Mouse (Mus musculus) embryonic facial prominence, embryonic 12.5 days (tissue): ENCODE measurements at regions not wholly inside any gene's neighbourhood (a gene's known extent, or its start where the extent isn't known, plus 50 kb on each side); places are given as distances from the start of the nearest gene placed in this dataset.

ENCODE experiments used
- ATAC-seq: fragments of 200-750 bp; cut with Nextera tagmentation; 2 replicates; pipeline ENCODE4 v1.8.0; 2017; ENCODE audit not compliant: insufficient number of reproducible peaks, insufficient read depth, low FRiP score, low TSS enrichment
- H3K27ac ChIP-seq: fragments of 300-500 bp; sonication (generic); 2 replicates; pipeline ENCODE4 v1.5.1; 2016; ENCODE audit warnings: mild to moderate bottlenecking
- H3K27me3 ChIP-seq: fragments of 300-500 bp; sonication (generic); 2 replicates; pipeline ENCODE4 v1.6.1; 2016; ENCODE audit warnings: mild to moderate bottlenecking, moderate library complexity
- H3K36me3 ChIP-seq: fragments of 300-500 bp; sonication (generic); 2 replicates; pipeline ENCODE4 v1.6.1; 2016; ENCODE audit warnings: mild to moderate bottlenecking
- H3K4me1 ChIP-seq: fragments of 300-500 bp; sonication (generic); 2 replicates; pipeline ENCODE4 v1.6.1; 2016
- H3K4me2 ChIP-seq: fragments of 300-500 bp; sonication (generic); replicated peaks from 2 replicates; pipeline ENCODE4 v1.6.1; 2016; ENCODE audit warnings: mild to moderate bottlenecking, moderate library complexity
- H3K4me3 ChIP-seq: fragments of 300-500 bp; sonication (generic); 2 replicates; pipeline ENCODE4 v1.5.1; 2016; ENCODE audit warnings: mild to moderate bottlenecking
- H3K9ac ChIP-seq: fragments of 300-500 bp; sonication (generic); 2 replicates; pipeline ENCODE4 v1.6.1; 2016; ENCODE audit warnings: mild to moderate bottlenecking, moderate library complexity
- H3K9me3 ChIP-seq: fragments of 300-500 bp; sonication (generic); 2 replicates; pipeline ENCODE4 v1.6.1; 2016; ENCODE audit warnings: mild to moderate bottlenecking, moderate library complexity
- WGBS: fragments of 180-500 bp; shearing (Covaris S2); methylation state at CpG from one replicate; pipeline ENCODE4 v1.1.7; 2016; 5-methylcytosine and 5-hydroxymethylcytosine counted together

DNA sequence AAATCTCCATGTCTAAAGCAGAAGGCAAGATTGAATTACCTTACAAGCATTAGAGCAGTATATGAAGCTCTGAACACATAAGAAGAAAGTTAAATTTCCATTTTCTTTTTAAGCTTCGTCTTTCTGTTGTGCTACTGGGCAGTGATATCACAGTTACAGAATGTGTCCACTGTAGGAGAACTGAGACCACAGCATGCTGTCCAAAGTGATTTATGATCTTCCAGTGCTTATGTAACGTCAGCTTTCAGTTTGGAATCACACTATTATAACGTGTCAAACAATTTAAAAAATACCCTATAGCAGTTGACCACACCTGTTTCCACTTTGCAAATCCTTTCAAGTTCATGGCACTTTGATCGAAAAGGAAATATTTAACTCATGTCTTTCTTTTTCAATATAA lies 221.7 kb downstream of the Pros1 start:
- H3K9me3 ChIP-seq = no peaks in the 10 kb centered on the region
- H3K36me3 ChIP-seq = no peaks in the 10 kb centered on the region
- no peak overlapping the region for H3K4me3 ChIP-seq
- no peaks in the 10 kb centered on the region for H3K27me3 ChIP-seq
- WGBS = 39% methylated on average over 4 of the region's 4 CpGs
- no peaks in the 10 kb centered on the region for H3K4me1 ChIP-seq
- no peak overlapping the region for H3K9ac ChIP-seq
- no peak overlapping the region for H3K27ac ChIP-seq
- no peak overlapping the region for H3K4me2 ChIP-seq
- no peak for ATAC-seq

DNA sequence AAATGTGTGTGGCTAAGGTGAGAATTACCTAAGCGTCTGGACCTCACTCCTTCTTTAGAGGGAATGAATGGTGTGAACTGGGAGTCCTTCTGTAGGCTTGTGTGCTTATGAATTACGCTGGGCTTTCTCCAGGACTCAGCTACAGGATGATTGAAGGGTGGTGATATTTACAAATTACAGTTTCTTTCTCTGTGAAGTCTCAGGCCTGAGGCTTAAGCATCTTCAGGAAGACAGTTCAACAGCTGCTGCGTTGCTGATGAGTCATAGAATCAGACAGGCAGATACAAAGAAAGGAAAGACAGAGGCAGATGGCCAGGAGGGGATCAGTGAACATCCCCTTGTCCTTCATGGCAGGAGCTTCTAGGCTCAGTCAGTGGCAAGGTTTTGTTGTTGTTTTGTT lies 227.3 kb downstream of the Pros1 start:
- Histone ChIP-seq H3K9me3 (no peaks in the 10 kb centered on the region), H3K27ac (no peak overlapping the region), H3K4me1 (no peaks in the 10 kb centered on the region; the same call in 1 of the 2 replicates), H3K27me3 (no peaks in the 10 kb centered on the region), H3K36me3 (no peaks in the 10 kb centered on the region), H3K9ac (no peak overlapping the region), H3K4me3 (no peak overlapping the region), H3K4me2 (no peak overlapping the region)
- ATAC-seq = no peak
- 48% methylated on average over 3 of the region's 3 CpGs for WGBS

DNA sequence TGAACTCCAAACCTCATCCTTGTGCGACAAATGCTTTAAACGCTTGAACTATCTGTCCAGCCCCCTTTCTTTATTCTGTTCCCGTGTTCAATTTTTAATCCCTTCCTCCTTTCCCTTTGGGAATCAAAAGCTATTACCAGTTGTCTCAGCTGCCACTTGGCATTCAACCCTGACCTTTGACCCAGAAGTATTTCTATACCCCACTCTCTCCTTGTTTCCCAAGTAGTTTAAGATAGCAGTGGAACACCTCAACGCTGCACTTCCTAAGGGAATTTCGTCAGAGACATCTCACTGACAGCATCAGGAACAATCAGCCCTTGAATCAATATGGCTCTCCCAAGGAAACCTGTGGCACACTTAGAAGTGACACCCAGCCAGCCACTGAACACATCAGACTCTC lies 229.1 kb downstream of the Pros1 start:
- Histone ChIP-seq H3K27me3 (no peaks in the 10 kb centered on the region), H3K27ac (no peak overlapping the region), H3K4me2 (no peak overlapping the region), H3K36me3 (no peaks in the 10 kb centered on the region), H3K9me3 (no peaks in the 10 kb centered on the region), H3K4me1 (no peaks in the 10 kb centered on the region; the same call in 1 of the 2 replicates), H3K9ac (no peak overlapping the region), H3K4me3 (no peak overlapping the region)
- no peak for ATAC-seq
- 44% methylated on average over 5 of the region's 5 CpGs for WGBS

DNA sequence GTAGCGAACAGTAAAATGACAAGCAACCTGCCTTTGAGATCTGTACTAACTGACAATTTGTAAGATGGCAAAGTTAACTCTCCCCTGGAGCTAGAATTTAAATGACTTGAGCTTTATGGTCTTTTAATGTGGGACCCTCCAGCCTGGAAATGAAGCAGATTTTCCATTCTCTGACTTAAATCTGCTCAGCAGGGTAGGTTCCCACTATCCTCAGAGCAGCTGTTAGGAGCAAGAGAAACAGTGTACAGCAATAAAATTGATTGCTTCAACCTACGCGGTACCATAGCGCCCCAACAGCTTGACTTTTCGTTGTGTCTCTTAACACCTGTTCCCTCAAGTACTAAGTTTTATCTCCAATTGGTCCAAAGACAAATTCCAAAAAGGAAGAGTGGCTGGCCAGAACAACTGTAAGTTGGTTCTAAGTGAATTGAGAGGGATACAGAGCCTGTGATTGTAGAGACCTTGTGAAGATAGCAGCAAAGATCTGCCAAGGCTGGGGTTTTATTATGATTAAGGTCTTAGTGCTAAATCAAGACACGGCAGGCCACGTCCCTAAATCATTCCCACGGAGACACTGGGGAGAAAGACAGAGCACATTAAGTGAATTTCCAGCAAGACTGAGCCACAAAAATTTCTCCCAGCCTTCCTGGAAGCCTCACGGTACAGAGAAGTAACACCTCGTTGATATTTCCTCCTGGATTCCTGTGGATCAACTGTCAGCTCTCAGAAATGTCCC lies 230.1 kb downstream of the Pros1 start:
- Histone ChIP-seq H3K4me1 (no peaks in the 10 kb centered on the region; the same call in 1 of the 2 replicates), H3K9me3 (no peaks in the 10 kb centered on the region), H3K27ac (no peak overlapping the region), H3K9ac (no peak overlapping the region), H3K27me3 (no peaks in the 10 kb centered on the region), H3K36me3 (no peaks in the 10 kb centered on the region), H3K4me3 (no peak overlapping the region), H3K4me2 (no peak overlapping the region)
- 77% methylated on average over 10 of the region's 10 CpGs for WGBS
- ATAC-seq = no peak

DNA sequence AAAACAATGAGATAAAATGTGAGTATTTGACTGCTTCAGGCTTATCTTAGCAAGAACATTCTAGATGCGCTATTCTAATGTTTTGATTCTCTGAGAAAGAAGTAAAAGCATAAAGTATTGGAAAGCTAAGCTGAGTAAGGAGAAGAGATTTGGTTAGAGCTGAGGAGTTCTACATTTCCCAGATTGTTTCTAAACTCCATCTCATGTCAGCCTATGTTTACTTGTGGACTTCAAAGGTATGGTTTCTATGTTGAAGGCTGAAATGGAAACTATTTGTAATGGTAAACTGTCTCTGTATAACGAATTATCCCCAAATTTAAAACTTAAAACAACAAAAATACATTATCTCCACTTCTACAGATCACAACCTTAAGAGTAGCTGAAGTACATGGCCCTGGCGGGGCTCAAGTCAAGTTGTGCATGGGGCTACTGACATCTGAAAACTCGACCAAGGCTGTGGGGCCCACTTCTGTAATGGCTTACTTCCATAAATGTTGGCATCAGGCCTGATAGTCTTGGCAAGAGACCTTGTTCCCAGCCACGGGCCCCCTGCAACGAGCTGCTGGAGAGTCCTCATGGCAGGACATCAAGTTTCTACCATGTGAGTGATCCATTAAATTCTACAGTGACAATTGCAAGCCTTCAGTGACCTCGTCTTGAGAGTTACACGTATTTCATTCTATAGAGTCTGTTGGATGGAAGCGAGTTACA lies 232.1 kb downstream of the Pros1 start:
- no peak overlapping the region for H3K9ac ChIP-seq
- H3K4me3 ChIP-seq = no peak overlapping the region
- no peaks in the 10 kb centered on the region for H3K36me3 ChIP-seq
- H3K4me1 ChIP-seq = no peaks in the 10 kb centered on the region; the same call in 1 of the 2 replicates
- 83% methylated on average over 9 of the region's 9 CpGs for WGBS
- H3K9me3 ChIP-seq = no peaks in the 10 kb centered on the region
- H3K27me3 ChIP-seq = no peaks in the 10 kb centered on the region
- no peak for ATAC-seq
- no peak overlapping the region for H3K27ac ChIP-seq
- H3K4me2 ChIP-seq = no peak overlapping the region

DNA sequence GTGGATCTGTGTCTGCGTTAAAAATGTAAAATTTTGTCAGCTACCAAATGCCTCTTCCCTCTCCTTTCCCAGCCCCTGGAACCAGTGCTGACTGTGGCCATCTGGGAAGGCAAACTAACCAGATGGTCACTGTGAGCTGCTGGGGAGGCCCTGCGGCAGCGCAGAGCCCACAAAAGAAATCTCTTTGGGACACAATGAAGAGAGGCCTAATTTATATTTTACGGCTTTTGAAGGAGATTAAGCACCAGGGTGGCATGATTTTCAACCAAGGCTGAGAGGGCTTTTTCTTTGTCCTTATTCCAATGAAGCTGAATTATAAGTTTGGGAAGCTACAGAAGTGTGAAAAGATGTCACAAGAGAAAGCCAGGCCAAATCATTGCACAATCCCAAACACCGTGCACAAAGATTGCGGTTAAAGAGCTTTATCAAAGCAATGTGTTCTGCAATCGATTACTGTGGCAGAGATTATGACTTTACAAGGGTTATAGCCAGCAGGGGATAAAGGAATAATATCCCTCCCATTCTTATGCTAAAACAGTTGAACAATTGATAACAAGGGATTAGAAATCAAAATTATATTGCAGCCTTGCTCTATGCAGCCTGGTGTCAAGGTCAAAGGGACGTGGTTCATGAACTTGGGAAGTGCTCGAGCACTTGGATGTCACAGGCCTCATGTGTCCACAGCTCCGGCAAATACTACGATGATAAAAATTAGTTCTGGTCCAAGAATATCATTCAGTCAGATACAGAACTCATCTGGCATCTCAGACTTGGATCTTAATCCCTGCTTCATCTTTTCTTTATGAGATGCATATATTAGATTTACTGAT lies 237.6 kb downstream of the Pros1 start:
- no peaks in the 10 kb centered on the region for H3K9me3 ChIP-seq
- H3K27ac ChIP-seq = no peak overlapping the region
- H3K4me2 ChIP-seq = no peak overlapping the region
- no peaks in the 10 kb centered on the region for H3K27me3 ChIP-seq
- H3K9ac ChIP-seq = no peak overlapping the region
- no peak overlapping the region for H3K4me3 ChIP-seq
- ATAC-seq = no peak
- H3K36me3 ChIP-seq = no peaks in the 10 kb centered on the region
- WGBS = 50% methylated on average over 11 of the region's 11 CpGs
- H3K4me1 ChIP-seq = no peaks in the 10 kb centered on the region

DNA sequence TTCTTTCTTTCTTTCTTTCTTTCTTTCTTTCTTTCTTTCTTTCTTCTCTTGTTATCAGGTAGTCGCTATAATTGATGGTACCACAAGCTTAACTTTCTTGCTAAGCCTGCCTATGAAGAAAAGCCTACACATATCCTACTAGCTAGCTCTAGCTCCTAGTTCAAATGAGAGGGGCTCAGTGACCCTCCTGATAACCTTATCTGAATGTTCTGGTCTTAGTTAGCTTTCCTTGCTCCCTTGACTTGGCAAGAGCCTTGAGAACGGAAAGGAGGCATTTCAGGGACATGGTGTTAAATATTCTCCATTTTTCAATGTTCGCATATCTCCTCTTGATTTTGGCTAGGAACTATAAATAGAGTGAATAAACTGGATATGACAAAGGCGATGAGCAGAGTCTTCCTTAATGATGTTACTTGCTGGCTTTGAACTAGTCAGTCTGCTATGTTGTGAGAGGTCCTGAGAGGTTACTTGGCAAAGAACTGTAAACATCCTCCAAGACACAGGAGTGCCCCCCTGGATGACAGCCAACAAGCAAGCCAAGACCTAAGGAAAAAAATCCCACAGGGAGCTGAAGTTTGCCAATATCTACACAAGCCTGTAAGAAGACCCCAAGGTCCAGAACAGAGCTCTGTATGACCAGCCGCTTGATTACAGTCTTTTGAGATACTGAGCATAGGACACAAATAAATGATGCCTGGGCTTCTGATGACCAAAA lies 240.2 kb downstream of the Pros1 start:
- no peak overlapping the region for H3K27ac ChIP-seq
- H3K4me3 ChIP-seq = no peak overlapping the region
- H3K9ac ChIP-seq = no peak overlapping the region
- no peak for ATAC-seq
- H3K9me3 ChIP-seq = no peaks in the 10 kb centered on the region
- 85% methylated on average over 5 of the region's 5 CpGs for WGBS
- H3K4me1 ChIP-seq = no peaks in the 10 kb centered on the region
- H3K4me2 ChIP-seq = no peak overlapping the region
- H3K27me3 ChIP-seq = no peaks in the 10 kb centered on the region
- no peaks in the 10 kb centered on the region for H3K36me3 ChIP-seq

DNA sequence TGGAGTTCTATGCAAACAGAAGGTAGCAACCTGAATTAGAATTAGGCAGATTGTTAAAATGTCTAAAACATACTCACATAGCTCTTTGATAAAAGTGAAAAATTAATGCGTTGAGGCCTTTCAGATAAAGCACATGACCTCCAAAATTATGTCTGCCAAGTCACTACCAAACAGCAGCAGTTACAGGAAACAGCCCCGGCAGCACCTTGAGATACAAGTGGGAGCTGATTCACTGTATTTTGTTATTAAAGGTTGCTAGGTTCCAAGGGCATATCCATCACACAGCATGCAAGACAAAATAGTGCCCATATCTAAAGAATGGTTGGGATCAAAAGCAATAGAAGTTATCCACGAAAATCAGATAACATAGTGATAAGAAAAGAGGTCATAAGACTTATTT lies 248.3 kb downstream of the Pros1 start:
- H3K4me1 ChIP-seq = no peaks in the 10 kb centered on the region
- ATAC-seq = no peak
- no peak overlapping the region for H3K4me2 ChIP-seq
- WGBS = 76% methylated on average over 3 of the region's 3 CpGs
- no peaks in the 10 kb centered on the region for H3K9me3 ChIP-seq
- no peaks in the 10 kb centered on the region for H3K36me3 ChIP-seq
- H3K4me3 ChIP-seq = no peak overlapping the region
- H3K27me3 ChIP-seq = no peaks in the 10 kb centered on the region
- H3K9ac ChIP-seq = no peak overlapping the region
- H3K27ac ChIP-seq = no peak overlapping the region

DNA sequence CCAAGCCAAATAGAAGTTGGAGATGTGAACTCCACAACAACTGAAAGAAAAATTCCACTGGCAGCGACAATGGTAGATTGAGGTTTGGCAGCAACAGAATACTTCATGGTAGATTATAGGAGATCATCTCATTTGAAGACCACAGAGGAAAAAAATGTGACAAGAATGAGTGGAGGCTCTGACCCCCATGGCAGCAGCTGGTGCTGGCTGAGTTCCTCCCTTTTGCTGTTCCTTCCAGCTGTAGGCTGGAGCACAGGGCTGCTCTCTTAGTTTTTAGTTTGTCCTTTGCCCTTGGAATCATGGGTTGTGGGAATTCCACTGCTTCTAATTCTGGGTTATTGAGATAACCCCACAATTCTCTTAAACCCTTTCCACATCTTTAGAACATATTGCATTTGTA lies 248.8 kb downstream of the Pros1 start:
- H3K4me3 ChIP-seq = no peak overlapping the region
- no peaks in the 10 kb centered on the region for H3K4me1 ChIP-seq
- H3K4me2 ChIP-seq = no peak overlapping the region
- ATAC-seq = no peak
- H3K27me3 ChIP-seq = no peaks in the 10 kb centered on the region
- no peaks in the 10 kb centered on the region for H3K9me3 ChIP-seq
- no peak overlapping the region for H3K27ac ChIP-seq
- no peaks in the 10 kb centered on the region for H3K36me3 ChIP-seq
- WGBS = 73% methylated on average over 1 of the region's 1 CpGs
- no peak overlapping the region for H3K9ac ChIP-seq

DNA sequence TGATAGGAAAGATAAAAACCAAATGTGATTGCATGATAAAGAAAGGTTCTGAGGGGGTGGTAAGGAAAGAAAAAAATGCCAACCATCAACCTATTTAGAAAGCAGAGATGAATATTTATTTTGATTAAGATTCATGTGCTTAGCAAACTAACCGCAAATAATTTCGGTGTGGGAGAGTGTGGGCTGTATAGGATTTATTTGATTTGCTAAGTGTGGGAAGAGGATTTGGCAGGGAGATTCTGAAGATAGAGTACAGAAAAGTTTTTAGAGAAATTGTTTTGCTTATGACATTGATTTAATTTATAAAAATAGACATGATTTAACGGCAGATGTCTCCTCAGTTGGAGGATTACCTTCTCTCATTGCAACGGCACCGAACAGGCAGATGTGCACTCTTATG lies 250.3 kb downstream of the Pros1 start:
- 82% methylated on average over 5 of the region's 5 CpGs for WGBS

DNA sequence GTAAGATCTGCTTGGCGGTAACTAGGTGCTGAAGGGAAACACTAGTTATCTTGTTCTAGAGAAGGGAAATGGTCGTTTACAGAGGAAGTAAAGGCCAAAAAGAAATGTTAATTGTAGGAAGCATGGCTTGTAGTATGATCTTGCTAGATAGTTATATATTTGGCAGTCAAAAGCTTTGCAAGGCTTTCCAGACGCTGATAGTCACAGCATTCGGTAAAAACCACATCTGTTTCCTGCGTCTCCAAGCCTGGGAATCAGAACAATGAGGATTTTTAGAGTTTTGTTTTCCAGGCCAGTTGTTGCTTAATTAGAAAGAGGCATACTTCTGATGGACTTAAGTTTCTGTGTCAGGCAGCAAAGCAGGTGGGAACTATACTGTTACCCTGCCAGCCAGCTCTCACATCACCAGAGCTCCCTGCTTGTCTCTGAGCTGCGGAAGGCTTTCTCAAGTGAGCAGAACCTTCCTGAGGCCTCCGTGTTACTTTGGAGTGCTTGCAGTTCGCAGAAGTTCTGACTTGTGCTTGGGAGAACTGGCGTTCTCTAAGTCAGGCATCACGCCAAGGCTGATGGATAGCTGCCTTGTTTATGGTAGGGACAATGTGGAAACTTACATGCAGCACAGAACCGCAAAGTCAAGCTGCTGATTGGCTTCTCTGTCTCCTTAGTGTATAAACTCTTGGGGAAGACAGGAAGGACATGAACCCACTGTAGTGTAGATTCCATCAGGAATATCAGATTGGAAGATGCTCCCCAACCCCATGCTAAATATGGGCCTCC lies 251.0 kb downstream of the Pros1 start:
- H3K27ac ChIP-seq = no peak overlapping the region

More for the DNA sequence above, 250.3 kb downstream of the Pros1 start:
- no peaks in the 10 kb centered on the region for H3K27me3 ChIP-seq
- no peaks in the 10 kb centered on the region for H3K36me3 ChIP-seq
- H3K4me2 ChIP-seq = no peak overlapping the region
- ATAC-seq = no peak
- H3K27ac ChIP-seq = no peak overlapping the region
- H3K9me3 ChIP-seq = no peaks in the 10 kb centered on the region
- H3K4me3 ChIP-seq = no peak overlapping the region
- H3K4me1 ChIP-seq = no peaks in the 10 kb centered on the region
- H3K9ac ChIP-seq = no peak overlapping the region

More for the DNA sequence above, 251.0 kb downstream of the Pros1 start:
- ATAC-seq = no peak
- H3K36me3 ChIP-seq = no peaks in the 10 kb centered on the region
- H3K4me2 ChIP-seq = no peak overlapping the region
- H3K4me3 ChIP-seq = no peak overlapping the region
- no peaks in the 10 kb centered on the region for H3K27me3 ChIP-seq
- no peaks in the 10 kb centered on the region for H3K9me3 ChIP-seq
- no peaks in the 10 kb centered on the region for H3K4me1 ChIP-seq
- H3K9ac ChIP-seq = no peak overlapping the region
- 69% methylated on average over 11 of the region's 11 CpGs for WGBS
